Mouse (Mus musculus) liver, embryonic 11.5 days (tissue): Measurements from ENCODE around the gene Ahdc1. TPM values are rescaled to one million over a fixed set of nuclear protein-coding genes. Genes with fewer than 3 reads are reported as not detected.
"Not testable (repeated sequence)": the region's sequence is repeated elsewhere in the genome, so short reads cannot be mapped to it uniquely, and the experiment has no call there.

ENCODE experiments used
- ATAC-seq: fragments of 200-750 bp; cut with Nextera tagmentation; replicated peaks from 2 replicates; pipeline ENCODE4 v1.8.0; 2017; ENCODE audit warnings: moderate number of reproducible peaks, mild to moderate bottlenecking, moderate TSS enrichment, moderate library complexity; ENCODE audit not compliant: low FRiP score
- DNase-seq: peaks from one replicate; pipeline ENCODE4 v3.0.0-alpha.2; 2017; ENCODE audit warnings: low spot score
- H3K27ac ChIP-seq: fragments of 300-500 bp; sonication (generic); 2 replicates; pipeline ENCODE4 v1.5.1; 2014; ENCODE audit warnings: mild to moderate bottlenecking, low read depth, low read length, control low read depth
- H3K27me3 ChIP-seq: fragments of 300-500 bp; sonication (generic); replicated peaks from 2 replicates; pipeline ENCODE4 v1.6.1; 2014; ENCODE audit warnings: low read length, mixed read lengths; ENCODE audit not compliant: control insufficient read depth, insufficient read depth
- H3K36me3 ChIP-seq: fragments of 300-500 bp; sonication (generic); 2 replicates; pipeline ENCODE4 v1.6.1; 2014; ENCODE audit warnings: mild to moderate bottlenecking, low read length, moderate library complexity, mixed read lengths; ENCODE audit not compliant: control insufficient read depth, insufficient read depth
- H3K4me1 ChIP-seq: fragments of 300-500 bp; sonication (generic); replicated peaks from 2 replicates; pipeline ENCODE4 v1.6.1; 2014; ENCODE audit warnings: low read length, mixed read lengths; ENCODE audit not compliant: control insufficient read depth, insufficient read depth
- H3K4me2 ChIP-seq: fragments of 300-500 bp; sonication (generic); 2 replicates; pipeline ENCODE4 v1.6.1; 2014; ENCODE audit warnings: mild to moderate bottlenecking, control low read depth, moderate library complexity
- H3K4me3 ChIP-seq: fragments of 300-500 bp; sonication (generic); 2 replicates; pipeline ENCODE4 v1.5.1; 2014; ENCODE audit warnings: low read depth, low read length, control low read depth
- H3K9ac ChIP-seq: fragments of 300-500 bp; sonication (generic); 2 replicates; pipeline ENCODE4 v1.6.1; 2014; ENCODE audit warnings: low read depth, low read length, control low read depth
- H3K9me3 ChIP-seq: fragments of 300-500 bp; sonication (generic); 2 replicates; pipeline ENCODE4 v1.6.1; 2016; ENCODE audit warnings: low read length, inconsistent platforms, mixed read lengths; ENCODE audit not compliant: control insufficient read depth
- WGBS: fragments of 180-500 bp; shearing (Covaris S2); extraction: QIAGEN DNeasy Blood & Tissue Kit; methylation state at CpG from one replicate; pipeline ENCODE4 v1.1.7; 2014; 5-methylcytosine and 5-hydroxymethylcytosine counted together
- polyA plus RNA-seq: library from polyadenylated mRNA; unstranded; fragments of >200 nt; fragmentation: Nextera tagmentation; extraction: Ambion mirVana; gene quantifications from 2 replicates; pipeline ENCODE4 v1.2.1, GENCODE M21; 2014

Gene Ahdc1
- polyA plus RNA-seq, 1 experiment from 2014 or later: 6.1 TPM

DNA sequence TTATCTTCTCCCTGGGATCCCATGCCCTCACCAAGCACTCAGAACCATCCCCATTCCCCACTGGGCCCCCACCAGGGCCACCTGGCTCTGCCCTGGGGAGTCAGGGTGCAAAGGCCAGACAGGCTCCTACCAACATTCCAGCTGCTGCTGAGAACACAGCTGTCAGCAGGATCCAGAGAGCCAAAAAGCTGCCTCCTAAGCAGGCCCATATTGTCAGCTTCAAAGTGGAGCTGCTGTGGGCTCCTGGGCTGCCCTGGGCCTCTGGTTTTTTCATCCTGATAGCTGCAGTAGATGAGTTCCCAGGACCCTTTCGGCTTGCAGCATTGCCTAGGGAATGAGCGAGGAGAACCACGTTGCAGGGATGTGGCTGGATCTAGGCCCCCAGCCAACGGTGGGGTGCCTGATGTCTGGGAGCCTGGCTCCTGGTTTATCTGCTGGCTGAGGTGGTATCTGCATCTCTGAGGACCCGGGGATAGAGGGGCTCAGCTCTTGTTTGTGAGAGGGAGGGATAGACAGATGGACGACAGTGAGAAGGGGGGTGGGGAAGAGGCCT, 82.5 kb downstream of the Ahdc1 start:
- peaks cover 30% of the 10 kb centered on the region for H3K27me3 ChIP-seq
- H3K27ac ChIP-seq: peak overlapping the region; percentile 71
- H3K36me3 ChIP-seq: no peaks in the 10 kb centered on the region
- peaks cover 52% of the 10 kb centered on the region for H3K4me1 ChIP-seq
- H3K4me2 ChIP-seq: no peak overlapping the region
- no peak for ATAC-seq
- H3K9ac ChIP-seq: no peak overlapping the region
- WGBS: 12% methylated on average over 6 of the region's 6 CpGs
- no peaks in the 10 kb centered on the region for H3K9me3 ChIP-seq
- DNase-seq: no peak
- no peak overlapping the region for H3K4me3 ChIP-seq

- ATAC-seq (no peak), DNase-seq (no peak)
- H3K27me3 ChIP-seq: peaks cover 30% of the 10 kb centered on the region
- no peak overlapping the region for H3K4me3 ChIP-seq
- H3K9me3 ChIP-seq: no peaks in the 10 kb centered on the region
- 23% methylated on average over 1 of the region's 1 CpGs for WGBS
- H3K9ac ChIP-seq: no peak overlapping the region
- H3K4me2 ChIP-seq: no peak overlapping the region
- peaks cover 52% of the 10 kb centered on the region for H3K4me1 ChIP-seq
- peak overlapping the region; percentile 71; the same call in 1 of the 2 replicates for H3K27ac ChIP-seq
- H3K36me3 ChIP-seq: no peaks in the 10 kb centered on the region
These were observed 83.2 kb downstream of the Ahdc1 start for GRCm38 (mm10) chr4:133094255-133094654.

DNA sequence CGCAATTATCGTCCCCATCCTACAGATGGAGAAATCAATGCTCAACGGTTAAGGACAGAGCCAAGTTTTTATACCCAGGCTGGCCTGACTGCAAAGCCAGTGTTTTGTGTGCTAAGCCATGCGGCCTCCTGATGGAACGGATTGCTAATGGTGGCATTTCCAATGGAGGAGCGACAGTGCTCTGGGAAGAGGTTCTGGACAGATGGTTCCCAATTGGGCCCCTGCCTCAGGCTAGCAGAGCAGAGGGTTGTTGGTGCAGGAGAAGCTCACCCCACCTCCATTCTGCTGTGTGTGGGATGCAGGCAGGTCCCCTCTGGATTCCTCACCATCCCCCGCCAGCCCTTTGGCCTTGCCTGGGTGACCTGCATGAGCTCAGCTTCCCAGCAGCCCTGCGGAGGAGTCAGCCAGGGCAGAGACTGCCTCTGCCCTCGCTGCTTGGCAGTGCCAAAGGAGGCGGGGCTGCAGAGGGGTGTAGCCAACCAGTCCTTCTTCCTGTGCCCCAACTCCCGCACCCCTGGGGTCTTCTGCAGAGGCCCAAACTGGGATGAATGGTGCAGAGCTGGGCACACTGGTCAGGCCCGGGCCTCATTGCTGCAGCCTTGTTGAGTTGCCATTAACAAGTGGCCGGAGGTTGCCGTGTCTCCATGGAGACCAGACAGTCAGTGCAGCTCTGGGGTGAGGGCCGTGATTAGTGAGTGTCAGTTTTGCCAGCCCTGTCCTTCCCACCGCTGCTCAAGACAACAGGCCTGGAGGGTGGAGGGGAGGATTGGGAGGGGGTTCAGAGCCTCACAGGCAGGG, 84.1 kb downstream of the Ahdc1 start:
- Histone ChIP-seq H3K4me1 (peaks cover 48% of the 10 kb centered on the region), H3K27me3 (peaks cover 30% of the 10 kb centered on the region), H3K4me2 (peak overlapping the region; percentile 42), H3K36me3 (no peaks in the 10 kb centered on the region), H3K9me3 (no peaks in the 10 kb centered on the region), H3K9ac (no peak overlapping the region), H3K4me3 (no peak overlapping the region), H3K27ac (peak overlapping the region; percentile 56)
- WGBS: 46% methylated on average over 16 of the region's 16 CpGs
- ATAC-seq (peak; percentile 43), DNase-seq (peak; percentile 66)

DNA sequence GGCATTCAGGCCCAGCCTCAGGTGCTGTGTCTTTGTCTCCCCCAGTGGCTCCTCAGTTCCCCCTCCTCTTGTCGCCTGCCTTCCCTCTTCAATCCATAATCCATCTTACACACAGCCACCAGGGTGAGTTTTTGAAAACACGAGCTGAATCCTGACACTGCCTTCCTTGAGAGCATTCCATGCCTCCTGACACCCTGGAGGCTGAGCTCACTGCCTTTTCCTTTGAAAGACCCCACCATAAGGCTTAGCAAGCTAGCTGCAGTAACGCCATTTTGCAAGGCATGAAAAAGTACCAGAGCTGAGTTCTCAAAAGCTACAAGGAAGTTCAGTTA, 84.6 kb downstream of the Ahdc1 start:
- WGBS: 47% methylated on average over 3 of the region's 3 CpGs
- ATAC-seq, DNase-seq, H3K9me3 ChIP-seq, H3K9ac ChIP-seq, H3K36me3 ChIP-seq, H3K4me3 ChIP-seq: not testable (repeated sequence)
- Histone ChIP-seq H3K4me1 (peaks cover 42% of the 10 kb centered on the region), H3K27ac (peak overlapping the region; percentile 56), H3K4me2 (peak overlapping the region; percentile 42), H3K27me3 (peaks cover 30% of the 10 kb centered on the region)

DNA sequence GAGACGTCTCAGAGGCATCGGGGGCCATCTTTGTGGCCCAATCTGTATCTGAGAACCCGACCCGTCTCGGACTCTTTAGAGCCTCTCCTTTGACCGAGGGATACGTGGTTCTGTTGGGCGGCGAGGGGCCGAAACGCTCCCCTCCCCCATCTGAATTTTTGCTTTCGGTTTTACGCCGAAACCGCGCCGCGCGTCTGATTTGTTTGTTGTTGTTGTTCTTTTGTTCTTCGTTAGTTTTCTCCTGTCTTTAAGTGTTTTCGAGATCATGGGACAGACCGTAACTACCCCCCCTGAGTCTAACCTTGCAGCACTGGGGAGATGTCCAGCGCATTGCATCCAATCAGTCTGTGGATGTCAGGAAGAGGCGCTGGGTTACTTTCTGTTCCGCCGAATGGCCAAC, 85.6 kb downstream of the Ahdc1 start:
- H3K9ac ChIP-seq, H3K9me3 ChIP-seq, ATAC-seq, H3K4me2 ChIP-seq, H3K27ac ChIP-seq, H3K36me3 ChIP-seq, DNase-seq: not testable (repeated sequence)
- WGBS: 0% methylated on average over 11 of the region's 26 CpGs
- Histone ChIP-seq H3K4me3 (peak overlapping the region; percentile 43), H3K4me1 (peaks cover 34% of the 10 kb centered on the region), H3K27me3 (peaks cover 30% of the 10 kb centered on the region)

DNA sequence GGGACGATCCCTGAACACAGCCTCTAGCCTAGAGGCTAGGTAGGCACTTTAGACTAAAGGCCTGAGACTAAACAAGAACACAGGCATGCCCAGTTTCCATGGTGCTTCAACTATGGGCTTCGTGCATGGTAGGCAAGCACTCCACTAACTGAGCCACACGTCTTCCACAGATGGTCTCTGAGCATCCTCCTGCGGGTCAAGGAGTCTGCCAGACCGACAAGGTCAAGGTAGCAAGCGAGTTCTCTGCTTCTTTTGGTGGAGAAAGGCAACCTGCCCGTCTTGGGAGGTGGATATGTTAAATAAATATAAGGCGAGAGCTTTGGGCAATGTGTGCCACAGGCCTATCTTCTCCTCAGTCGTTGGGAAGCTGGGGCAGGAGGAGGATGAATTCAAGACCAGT, 90.7 kb downstream of the Ahdc1 start:
- DNase-seq (no peak), ATAC-seq (no peak)
- 77% methylated on average over 9 of the region's 9 CpGs for WGBS

GRCm38 (mm10) chr4:133103525-133104193, 92.6 kb downstream of the Ahdc1 start:
- DNase-seq: no peak
- no peak for ATAC-seq
- Histone ChIP-seq H3K4me3 (no peak overlapping the region), H3K27ac (peak overlapping the region; percentile 55; the same call in 1 of the 2 replicates), H3K36me3 (no peaks in the 10 kb centered on the region), H3K9ac (0 out of 2 replicates have a peak overlapping the region, but pooled peaks have one; percentile 30), H3K4me2 (peak overlapping the region; percentile 35), H3K4me1 (peaks cover 24% of the 10 kb centered on the region), H3K9me3 (no peaks in the 10 kb centered on the region), H3K27me3 (no peaks in the 10 kb centered on the region)
- 17% methylated on average over 16 of the region's 16 CpGs for WGBS

More for the DNA sequence above, 90.7 kb downstream of the Ahdc1 start:
- Histone ChIP-seq H3K27me3 (no peaks in the 10 kb centered on the region), H3K36me3 (no peaks in the 10 kb centered on the region), H3K4me1 (peaks cover 13% of the 10 kb centered on the region), H3K27ac (no peak overlapping the region), H3K4me2 (no peak overlapping the region), H3K4me3 (no peak overlapping the region), H3K9me3 (no peaks in the 10 kb centered on the region), H3K9ac (no peak overlapping the region)

DNA sequence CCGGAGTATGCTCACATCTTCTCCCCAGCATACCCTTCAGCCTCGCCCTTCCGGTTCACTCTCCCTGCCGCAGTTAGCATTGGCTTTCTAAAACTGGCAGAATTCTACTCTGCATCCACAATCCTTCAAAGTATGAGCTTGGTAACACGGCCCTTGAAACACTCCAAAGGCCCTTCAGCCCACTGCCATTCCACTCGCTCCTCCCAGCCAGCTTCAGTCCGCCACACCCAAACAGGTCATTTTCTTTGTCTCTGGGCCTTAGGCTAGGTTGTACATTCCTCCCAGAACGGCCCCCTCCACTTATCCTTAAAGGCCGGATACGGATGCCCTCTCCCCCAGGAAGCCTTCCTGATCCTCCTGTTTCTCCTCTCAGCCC, 93.1 kb downstream of the Ahdc1 start:
- ATAC-seq: no peak
- H3K4me3 ChIP-seq: no peak overlapping the region
- H3K36me3 ChIP-seq: no peaks in the 10 kb centered on the region
- 0 out of 2 replicates have a peak overlapping the region, but pooled peaks have one; percentile 45 for H3K27ac ChIP-seq
- peak overlapping the region; percentile 12; the same call in 1 of the 2 replicates for H3K4me2 ChIP-seq
- no peak overlapping the region for H3K9ac ChIP-seq
- 32% methylated on average over 10 of the region's 10 CpGs for WGBS
- no peaks in the 10 kb centered on the region for H3K27me3 ChIP-seq
- H3K4me1 ChIP-seq: peaks cover 24% of the 10 kb centered on the region
- DNase-seq: no peak
- H3K9me3 ChIP-seq: no peaks in the 10 kb centered on the region
